Mouse (Mus musculus): ENCODE results near the gene Brap. TPM values are rescaled to one million over a fixed set of nuclear protein-coding genes. Genes with fewer than 3 reads are reported as not detected.
A peak's percentile ranks its signal among the peaks of the same experiment; 100 is the strongest.

Gene Brap
- polyA plus RNA-seq, 1 experiment from 2014 or later, result 41.5 TPM

GRCm38 (mm10) chr5:121710851-121711173 lies 50.4 kb downstream of the Brap start:
- no peaks in the 10 kb centered on the region for H3K36me3 ChIP-seq (replicated peaks; ENCODE audit: control insufficient read depth, insufficient read depth)
- H3K9ac ChIP-seq, result peak overlapping the region; percentile 97
- no peaks in the 10 kb centered on the region for H3K27me3 ChIP-seq (ENCODE audit: control insufficient read depth, insufficient read depth, low read length)
- H3K4me2 ChIP-seq (replicated peaks), result peak overlapping the region; percentile 69
- peaks cover 22% of the 10 kb centered on the region for H3K4me1 ChIP-seq (replicated peaks; ENCODE audit: control insufficient read depth, insufficient read depth, low read length)
- WGBS, result under 1% methylated on average over 12 of the region's 12 CpGs
- H3K4me3 ChIP-seq (replicated peaks; ENCODE audit: low read length), result peak overlapping the region; percentile 100
- no peaks in the 10 kb centered on the region for H3K9me3 ChIP-seq (ENCODE audit: control insufficient read depth, low read length)
- ATAC-seq (ENCODE audit: low FRiP score), result no peak
- peak; percentile 31 for DNase-seq (ENCODE audit: low spot score)
- H3K27ac ChIP-seq, result peak overlapping the region; percentile 97

GRCm38 (mm10) chr5:121711174-121711927 lies 51.0 kb downstream of the Brap start, which contains the start of gene Atxn2:
Gene Atxn2, plus strand, starts transcription at chr5:121711337.
- H3K9ac ChIP-seq, result peak within 1 kb of the TSS; percentile 97
- WGBS, result 1% methylated on average over 69 of the region's 103 CpGs
- peak within 1 kb of the TSS; percentile 100 for H3K4me3 ChIP-seq (replicated peaks; ENCODE audit: low read length)
- peaks cover 22% of the 10 kb centered on the region for H3K4me1 ChIP-seq (replicated peaks; ENCODE audit: control insufficient read depth, insufficient read depth, low read length)
- no peaks in the 10 kb centered on the region for H3K27me3 ChIP-seq (ENCODE audit: control insufficient read depth, insufficient read depth, low read length)
- H3K27ac ChIP-seq, result peak within 1 kb of the TSS; percentile 97
- no peaks in the 10 kb centered on the region for H3K36me3 ChIP-seq (replicated peaks; ENCODE audit: control insufficient read depth, insufficient read depth)
- DNase-seq (ENCODE audit: low spot score) (peak; percentile 82), ATAC-seq (ENCODE audit: low FRiP score) (peak; percentile 84)
- H3K9me3 ChIP-seq (ENCODE audit: control insufficient read depth, low read length), result no peaks in the 10 kb centered on the region
- peak within 1 kb of the TSS; percentile 93 for H3K4me2 ChIP-seq (replicated peaks)

DNA sequence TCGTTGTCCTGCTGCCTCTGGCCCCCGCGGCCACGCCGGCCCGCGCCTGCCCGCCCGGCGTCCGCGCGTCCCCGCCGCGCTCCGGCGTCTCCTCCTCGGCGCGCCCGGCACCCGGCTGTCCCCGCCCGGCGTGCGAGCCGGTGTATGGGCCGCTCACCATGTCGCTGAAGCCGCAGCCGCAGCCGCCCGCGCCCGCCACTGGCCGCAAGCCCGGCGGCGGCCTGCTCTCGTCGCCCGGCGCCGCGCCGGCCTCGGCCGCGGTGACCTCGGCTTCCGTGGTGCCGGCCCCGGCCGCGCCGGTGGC lies 51.5 kb downstream of the Brap start:
- ATAC-seq (ENCODE audit: low FRiP score) (peak; percentile 67), DNase-seq (ENCODE audit: low spot score) (no peak)
- Histone ChIP-seq H3K9me3 (ENCODE audit: control insufficient read depth, low read length) (no peaks in the 10 kb centered on the region), H3K9ac (peak overlapping the region; percentile 97), H3K27me3 (ENCODE audit: control insufficient read depth, insufficient read depth, low read length) (no peaks in the 10 kb centered on the region), H3K36me3 (replicated peaks; ENCODE audit: control insufficient read depth, insufficient read depth) (no peaks in the 10 kb centered on the region), H3K27ac (peak overlapping the region; percentile 97), H3K4me2 (replicated peaks) (peak overlapping the region; percentile 93), H3K4me1 (replicated peaks; ENCODE audit: control insufficient read depth, insufficient read depth, low read length) (peaks cover 22% of the 10 kb centered on the region), H3K4me3 (replicated peaks; ENCODE audit: low read length) (peak overlapping the region; percentile 100)
- 4% methylated on average over 32 of the region's 57 CpGs for WGBS

- Histone ChIP-seq H3K4me1 (replicated peaks; ENCODE audit: control insufficient read depth, insufficient read depth, low read length) (peaks cover 22% of the 10 kb centered on the region), H3K4me3 (replicated peaks; ENCODE audit: low read length) (peak overlapping the region; percentile 100), H3K9ac (peak overlapping the region; percentile 97), H3K9me3 (ENCODE audit: control insufficient read depth, low read length) (no peaks in the 10 kb centered on the region), H3K4me2 (replicated peaks) (peak overlapping the region; percentile 93), H3K36me3 (replicated peaks; ENCODE audit: control insufficient read depth, insufficient read depth) (no peaks in the 10 kb centered on the region), H3K27me3 (ENCODE audit: control insufficient read depth, insufficient read depth, low read length) (no peaks in the 10 kb centered on the region), H3K27ac (peak overlapping the region; percentile 97)
- under 1% methylated on average over 48 of the region's 66 CpGs for WGBS
- DNase-seq (ENCODE audit: low spot score) (peak; percentile 42), ATAC-seq (ENCODE audit: low FRiP score) (peak; percentile 39)
Measured at GRCm38 (mm10) chr5:121712232-121712933, 52.0 kb downstream of the Brap start.

DNA sequence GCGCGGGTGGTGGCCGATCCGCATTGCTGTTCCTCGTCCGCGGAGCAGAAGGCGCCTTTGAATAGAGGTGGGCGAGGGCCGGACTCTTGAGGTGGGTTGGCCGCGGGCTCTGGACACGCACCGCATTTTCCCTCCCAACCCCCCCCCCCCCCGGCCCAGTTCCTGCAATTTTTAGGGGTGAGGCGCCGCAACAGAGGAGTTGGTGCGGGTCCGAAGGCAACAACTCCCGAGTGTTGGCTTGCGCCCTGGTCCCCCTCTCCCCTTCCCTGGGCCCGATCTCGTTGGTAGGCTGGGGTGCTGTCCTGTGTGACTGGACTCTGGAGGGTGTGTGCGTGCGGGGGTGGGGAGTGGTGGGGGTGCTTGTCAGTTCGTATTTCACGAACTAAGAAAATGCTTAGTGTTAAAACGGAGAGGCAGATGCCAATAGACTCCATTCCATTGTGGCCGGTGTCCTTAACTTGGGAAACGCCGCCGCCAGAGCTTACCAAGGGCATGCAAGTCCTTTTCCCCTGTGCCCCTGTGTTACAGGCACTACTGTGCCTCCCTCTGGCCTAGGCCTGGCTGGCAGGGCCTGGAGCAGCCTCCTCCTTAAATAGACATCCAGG lies 52.7 kb downstream of the Brap start:
- Histone ChIP-seq H3K27ac (peak overlapping the region; percentile 97), H3K9me3 (ENCODE audit: control insufficient read depth, low read length) (no peaks in the 10 kb centered on the region), H3K4me1 (replicated peaks; ENCODE audit: control insufficient read depth, insufficient read depth, low read length) (peaks cover 22% of the 10 kb centered on the region), H3K36me3 (replicated peaks; ENCODE audit: control insufficient read depth, insufficient read depth) (no peaks in the 10 kb centered on the region), H3K4me3 (replicated peaks; ENCODE audit: low read length) (peak overlapping the region; percentile 100), H3K9ac (peak overlapping the region; percentile 97), H3K27me3 (ENCODE audit: control insufficient read depth, insufficient read depth, low read length) (no peaks in the 10 kb centered on the region), H3K4me2 (replicated peaks) (peak overlapping the region; percentile 93)
- ATAC-seq (ENCODE audit: low FRiP score) (peak; percentile 51; the same call in 1 of the 2 replicates), DNase-seq (ENCODE audit: low spot score) (peak; percentile 50)
- under 1% methylated on average over 30 of the region's 32 CpGs for WGBS

- peak overlapping the region; percentile 93 for H3K4me2 ChIP-seq (replicated peaks)
- H3K36me3 ChIP-seq (replicated peaks; ENCODE audit: control insufficient read depth, insufficient read depth), result no peaks in the 10 kb centered on the region
- no peak for DNase-seq (ENCODE audit: low spot score)
- H3K9ac ChIP-seq, result no peak overlapping the region
- H3K27me3 ChIP-seq (ENCODE audit: control insufficient read depth, insufficient read depth, low read length), result no peaks in the 10 kb centered on the region
- ATAC-seq (ENCODE audit: low FRiP score), result no peak
- peaks cover 22% of the 10 kb centered on the region for H3K4me1 ChIP-seq (replicated peaks; ENCODE audit: control insufficient read depth, insufficient read depth, low read length)
- WGBS, result 79% methylated on average over 1 of the region's 1 CpGs
- no peak overlapping the region for H3K27ac ChIP-seq
- no peaks in the 10 kb centered on the region for H3K9me3 ChIP-seq (ENCODE audit: control insufficient read depth, low read length)
- H3K4me3 ChIP-seq (replicated peaks; ENCODE audit: low read length), result peak overlapping the region; percentile 100; the same call in 1 of the 2 replicates
Measured at GRCm38 (mm10) chr5:121714331-121714730, 54.0 kb downstream of the Brap start.

GRCm38 (mm10) chr5:121714928-121715327 lies 54.6 kb downstream of the Brap start:
- Histone ChIP-seq H3K27ac (no peak overlapping the region), H3K4me1 (replicated peaks; ENCODE audit: control insufficient read depth, insufficient read depth, low read length) (peaks cover 28% of the 10 kb centered on the region), H3K27me3 (ENCODE audit: control insufficient read depth, insufficient read depth, low read length) (no peaks in the 10 kb centered on the region), H3K36me3 (replicated peaks; ENCODE audit: control insufficient read depth, insufficient read depth) (no peaks in the 10 kb centered on the region), H3K4me3 (replicated peaks; ENCODE audit: low read length) (no peak overlapping the region), H3K9me3 (ENCODE audit: control insufficient read depth, low read length) (no peaks in the 10 kb centered on the region), H3K4me2 (replicated peaks) (no peak overlapping the region), H3K9ac (no peak overlapping the region)
- ATAC-seq (ENCODE audit: low FRiP score) (no peak), DNase-seq (ENCODE audit: low spot score) (no peak)
- 86% methylated on average over 6 of the region's 6 CpGs for WGBS

GRCm38 (mm10) chr5:121718462-121718861 lies 58.1 kb downstream of the Brap start:
- Histone ChIP-seq H3K27me3 (ENCODE audit: control insufficient read depth, insufficient read depth, low read length) (no peaks in the 10 kb centered on the region), H3K27ac (no peak overlapping the region), H3K4me1 (replicated peaks; ENCODE audit: control insufficient read depth, insufficient read depth, low read length) (peaks cover 22% of the 10 kb centered on the region), H3K9me3 (ENCODE audit: control insufficient read depth, low read length) (no peaks in the 10 kb centered on the region), H3K9ac (no peak overlapping the region), H3K36me3 (replicated peaks; ENCODE audit: control insufficient read depth, insufficient read depth) (no peaks in the 10 kb centered on the region), H3K4me3 (replicated peaks; ENCODE audit: low read length) (no peak overlapping the region), H3K4me2 (replicated peaks) (no peak overlapping the region)
- no peak for ATAC-seq (ENCODE audit: low FRiP score)
- DNase-seq (ENCODE audit: low spot score), result no peak
- WGBS, result 89% methylated on average over 5 of the region's 5 CpGs

GRCm38 (mm10) chr5:121720888-121721585 lies 60.7 kb downstream of the Brap start:
- 94% methylated on average over 5 of the region's 5 CpGs for WGBS
- Histone ChIP-seq H3K4me3 (replicated peaks; ENCODE audit: low read length) (no peak overlapping the region), H3K9ac (no peak overlapping the region), H3K4me1 (replicated peaks; ENCODE audit: control insufficient read depth, insufficient read depth, low read length) (peaks cover 10% of the 10 kb centered on the region; the same call in 1 of the 2 replicates), H3K27me3 (ENCODE audit: control insufficient read depth, insufficient read depth, low read length) (no peaks in the 10 kb centered on the region), H3K9me3 (ENCODE audit: control insufficient read depth, low read length) (no peaks in the 10 kb centered on the region), H3K27ac (no peak overlapping the region), H3K36me3 (replicated peaks; ENCODE audit: control insufficient read depth, insufficient read depth) (no peaks in the 10 kb centered on the region), H3K4me2 (replicated peaks) (no peak overlapping the region)
- DNase-seq (ENCODE audit: low spot score) (no peak), ATAC-seq (ENCODE audit: low FRiP score) (no peak)
